Mouse (Mus musculus) MEL (cell line): ENCODE measurements at regions not wholly inside any gene's neighbourhood (a gene's known extent, or its start where the extent isn't known, plus 50 kb on each side); places are given as distances from the start of the nearest gene placed in this dataset.

Experiments used
- DNase-seq: peaks from one replicate; pipeline ENCODE4 v3.0.0; 2011; ENCODE audit warnings: low read depth, low spot score
- H3K27ac ChIP-seq: 2 replicates; pipeline ENCODE4 v1.5.1; 2012; ENCODE audit warnings: low read depth, mild to moderate bottlenecking, control low read depth, low read length, moderate library complexity; ENCODE audit not compliant: control insufficient read depth
- H3K27me3 ChIP-seq, 2 experiments: fragments of 150-350 bp in 1 of 2; sonication (generic) in 1 of 2; 2 replicates each; pipeline ENCODE4 v1.6.1; 2012; ENCODE audit warnings: low read length in 2 of 2, mild to moderate bottlenecking in 2 of 2, improper control_type of control experiment in 1 of 2, moderate library complexity in 1 of 2; ENCODE audit not compliant: insufficient read depth in 2 of 2, control insufficient read depth in 1 of 2
- H3K36me3 ChIP-seq, 2 experiments: 2 replicates each; pipeline ENCODE4 v1.6.1; 2012 to 2014; ENCODE audit warnings: low read length in 2 of 2, improper control_type of control experiment in 1 of 2, inconsistent platforms in 1 of 2, mild to moderate bottlenecking in 1 of 2; ENCODE audit not compliant: insufficient read depth in 2 of 2, control insufficient read depth in 1 of 2
- H3K4me1 ChIP-seq, 2 experiments: fragments of 150-350 bp in 1 of 2; sonication (generic) in 1 of 2; 2 replicates each; pipeline ENCODE4 v1.6.1; 2012; ENCODE audit warnings: low read length in 2 of 2, improper control_type of control experiment in 1 of 2, mild to moderate bottlenecking in 1 of 2; ENCODE audit not compliant: insufficient read depth in 2 of 2, control insufficient read depth in 1 of 2
- H3K4me3 ChIP-seq, 2 experiments: fragments of 150-350 bp in 1 of 2; sonication (generic) in 1 of 2; 2 replicates each; pipeline ENCODE4 v1.5.1; 2012; ENCODE audit warnings: low read depth in 2 of 2, low read length in 2 of 2, mild to moderate bottlenecking in 2 of 2, moderate library complexity in 2 of 2, control low read depth in 1 of 2, improper control_type of control experiment in 1 of 2; ENCODE audit not compliant: control insufficient read depth in 1 of 2, insufficient read depth in 1 of 2
- H3K79me2 ChIP-seq: 2 replicates; pipeline ENCODE4 v1.6.1; 2012; ENCODE audit warnings: mild to moderate bottlenecking, low read length, moderate library complexity; ENCODE audit not compliant: control insufficient read depth, poor library complexity, insufficient read depth
- H3K9ac ChIP-seq: 2 replicates; pipeline ENCODE4 v1.6.1; 2012; ENCODE audit warnings: low read depth, mild to moderate bottlenecking, control low read depth, low read length, moderate library complexity; ENCODE audit not compliant: control insufficient read depth, poor library complexity, severe bottlenecking
- H3K9me3 ChIP-seq: fragments of 150-350 bp; sonication (generic); replicated peaks from 2 replicates; pipeline ENCODE4 v1.6.1; 2012; ENCODE audit warnings: mild to moderate bottlenecking, low read length, improper control_type of control experiment, moderate library complexity; ENCODE audit not compliant: insufficient read depth
- BHLHE40 ChIP-seq: IDR thresholded peaks from 2 replicates; pipeline ENCODE4 v1.6.1; 2012; ENCODE audit warnings: low read depth, mild to moderate bottlenecking, inconsistent platforms, low read length, improper control_type of control experiment, borderline replicate concordance
- ELF1 ChIP-seq: IDR thresholded peaks from 2 replicates; pipeline ENCODE4 v1.6.1; 2014; ENCODE audit warnings: low read depth, mild to moderate bottlenecking, inconsistent platforms, low read length, improper control_type of control experiment, moderate library complexity
- EP300 ChIP-seq, 2 experiments: IDR thresholded peaks; 2 replicates each; pipeline ENCODE4 v1.6.1; 2011; ENCODE audit warnings: improper control_type of control experiment in 2 of 2, low read length in 2 of 2, low read depth in 1 of 2, mild to moderate bottlenecking in 1 of 2
- GABPA ChIP-seq: IDR thresholded peaks from 2 replicates; pipeline ENCODE4 v1.6.1; 2012; ENCODE audit warnings: low read depth, mild to moderate bottlenecking, inconsistent platforms, low read length, improper control_type of control experiment, moderate library complexity
- GATA1 ChIP-seq: IDR thresholded peaks from 2 replicates; pipeline ENCODE4 v1.6.1; 2011; ENCODE audit warnings: low read depth, low read length, improper control_type of control experiment
- HCFC1 ChIP-seq: IDR thresholded peaks from 2 replicates; pipeline ENCODE4 v1.6.1; 2012; ENCODE audit warnings: low read depth, mild to moderate bottlenecking, inconsistent platforms, low read length, improper control_type of control experiment, moderate library complexity
- MAX ChIP-seq: IDR thresholded peaks from 2 replicates; pipeline ENCODE4 v1.6.1; 2011; ENCODE audit warnings: low read length, improper control_type of control experiment
- MEF2A ChIP-seq: IDR thresholded peaks from 2 replicates; pipeline ENCODE4 v1.6.1; 2014; ENCODE audit warnings: low read depth, mild to moderate bottlenecking, inconsistent platforms, low read length, improper control_type of control experiment; ENCODE audit not compliant: poor library complexity, insufficient replicate concordance, severe bottlenecking; ENCODE audit errors: extremely low read depth
- MYB ChIP-seq: IDR thresholded peaks from 2 replicates; pipeline ENCODE4 v1.6.1; 2011; ENCODE audit warnings: mild to moderate bottlenecking, low read depth, low read length, improper control_type of control experiment
- NELFE ChIP-seq: IDR thresholded peaks from 2 replicates; pipeline ENCODE4 v1.6.1; 2011; ENCODE audit warnings: low read depth, low read length, improper control_type of control experiment
- RAD21 ChIP-seq: IDR thresholded peaks from 2 replicates; pipeline ENCODE4 v1.6.1; 2011; ENCODE audit warnings: mild to moderate bottlenecking, low read depth, low read length, improper control_type of control experiment
- RCOR1 ChIP-seq: IDR thresholded peaks from 2 replicates; pipeline ENCODE4 v1.6.1; 2012; ENCODE audit warnings: low read depth, mild to moderate bottlenecking, inconsistent platforms, low read length, improper control_type of control experiment
- SIN3A ChIP-seq: IDR thresholded peaks from 2 replicates; pipeline ENCODE4 v1.6.1; 2012; ENCODE audit warnings: low read length, improper control_type of control experiment, inconsistent platforms
- UBTF ChIP-seq: IDR thresholded peaks from 2 replicates; pipeline ENCODE4 v1.6.1; 2012; ENCODE audit warnings: low read depth, mild to moderate bottlenecking, inconsistent platforms, low read length, improper control_type of control experiment, moderate library complexity, borderline replicate concordance; ENCODE audit not compliant: insufficient read depth
- USF2 ChIP-seq, 2 experiments: IDR thresholded peaks; 2 replicates each; pipeline ENCODE4 v1.6.1; 2011 to 2012; ENCODE audit warnings: improper control_type of control experiment in 2 of 2, low read length in 2 of 2, borderline replicate concordance in 1 of 2, inconsistent platforms in 1 of 2, low read depth in 1 of 2, mild to moderate bottlenecking in 1 of 2; ENCODE audit not compliant: insufficient read depth in 1 of 2
- ZMIZ1 ChIP-seq: IDR thresholded peaks from 2 replicates; pipeline ENCODE4 v1.6.1; 2012; ENCODE audit warnings: low read depth, mild to moderate bottlenecking, inconsistent platforms, low read length, improper control_type of control experiment, moderate library complexity
- ZNF384 ChIP-seq: IDR thresholded peaks from 2 replicates; pipeline ENCODE4 v1.6.1; 2012; ENCODE audit warnings: low read depth, mild to moderate bottlenecking, inconsistent platforms, low read length, improper control_type of control experiment

- Histone ChIP-seq H3K4me1 (no peaks in the 10 kb centered on the region), H3K9ac (no peak overlapping the region), H3K27ac (no peak overlapping the region), H3K79me2 (no peaks in the 10 kb centered on the region), H3K9me3 (no peaks in the 10 kb centered on the region), H3K4me3 (no peak overlapping the region), H3K27me3 (no peaks in the 10 kb centered on the region), H3K36me3 (no peaks in the 10 kb centered on the region)
- TF ChIP-seq HCFC1 (no peak), ZNF384 (no peak), SIN3A (no peak), RCOR1 (no peak), GABPA (no peak), EP300 (IDR thresholded peaks at IDR 0.05; ENCODE audit: low read depth in 1 of 2, low read length in 2 of 2) (no peak), ELF1 (no peak), NELFE (no peak), MAX (no peak), USF2 (IDR thresholded peaks at IDR 0.05; ENCODE audit: borderline replicate concordance in 1 of 2, insufficient read depth in 1 of 2, low read depth in 1 of 2, low read length in 2 of 2) (no peak), BHLHE40 (no peak), MYB (no peak), UBTF (no peak), MEF2A (no peak)
- DNase-seq = no peak
Observed at GRCm38 (mm10) chr5:106783864-106784609, 87.0 kb upstream of the Zfp644 start.

DNA sequence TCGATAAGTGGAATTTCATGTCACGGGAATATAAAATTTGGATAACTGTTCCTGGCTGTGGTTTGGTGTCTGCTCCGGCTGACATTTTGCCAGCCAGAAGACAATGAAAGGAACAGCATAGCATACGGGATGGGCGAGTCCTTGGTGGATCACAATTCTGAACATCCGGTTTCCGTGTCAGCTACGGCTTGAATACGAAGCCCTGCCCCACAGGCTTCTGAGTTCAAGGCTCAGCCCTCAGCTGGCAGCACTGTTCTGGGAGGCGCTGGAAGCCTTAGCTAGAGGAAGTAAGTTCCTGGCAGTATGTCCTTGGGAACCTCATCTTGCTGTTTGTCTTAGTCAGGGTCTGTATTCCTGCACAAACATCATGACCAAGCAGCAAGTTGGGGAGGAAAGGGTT lies 83.7 kb upstream of the Zfp644 start:
- TF ChIP-seq ELF1 = no peak
- TF ChIP-seq UBTF = no peak
- TF ChIP-seq GATA1 = no peak
- TF ChIP-seq USF2 (IDR thresholded peaks at IDR 0.05; ENCODE audit: borderline replicate concordance in 1 of 2, insufficient read depth in 1 of 2, low read depth in 1 of 2, low read length in 2 of 2) = no peak
- TF ChIP-seq RAD21 = no peak
- TF ChIP-seq BHLHE40 = no peak
- no peak for TF ChIP-seq ZMIZ1
- TF ChIP-seq EP300 (IDR thresholded peaks at IDR 0.05; ENCODE audit: low read depth in 1 of 2, low read length in 2 of 2) = no peak
- Histone ChIP-seq H3K27me3 (no peaks in the 10 kb centered on the region; a peak in 1 of 4 replicates), H3K36me3 (no peaks in the 10 kb centered on the region)

More for the DNA sequence above, 83.7 kb upstream of the Zfp644 start:
- Histone ChIP-seq H3K27ac (no peak overlapping the region), H3K4me1 (no peaks in the 10 kb centered on the region), H3K9me3 (no peaks in the 10 kb centered on the region), H3K9ac (no peak overlapping the region), H3K79me2 (no peaks in the 10 kb centered on the region), H3K4me3 (no peak overlapping the region)
- no peak for DNase-seq
